Mouse (Mus musculus) neural tube, embryonic 12.5 days (tissue): Measurements from ENCODE around the gene Pomc. TPM values are rescaled to one million over a fixed set of nuclear protein-coding genes. Genes with fewer than 3 reads are reported as not detected.

Source experiments
- ATAC-seq: fragments of 200-750 bp; cut with Nextera tagmentation; 2 replicates; pipeline ENCODE4 v1.8.0; 2017; ENCODE audit warnings: low read depth, mild to moderate bottlenecking, moderate TSS enrichment, moderate library complexity; ENCODE audit not compliant: low FRiP score
- H3K27ac ChIP-seq: fragments of 300-500 bp; sonication (generic); 2 replicates; pipeline ENCODE4 v1.5.1; 2016
- H3K27me3 ChIP-seq: fragments of 300-500 bp; sonication (generic); replicated peaks from 2 replicates; pipeline ENCODE4 v1.6.1; 2016; ENCODE audit warnings: mild to moderate bottlenecking
- H3K36me3 ChIP-seq: fragments of 300-500 bp; sonication (generic); 2 replicates; pipeline ENCODE4 v1.6.1; 2016; ENCODE audit warnings: mild to moderate bottlenecking
- H3K4me1 ChIP-seq: fragments of 300-500 bp; sonication (generic); 2 replicates; pipeline ENCODE4 v1.6.1; 2016
- H3K4me2 ChIP-seq: fragments of 300-500 bp; sonication (generic); replicated peaks from 2 replicates; pipeline ENCODE4 v1.6.1; 2016; ENCODE audit warnings: mild to moderate bottlenecking
- H3K4me3 ChIP-seq: fragments of 300-500 bp; sonication (generic); 2 replicates; pipeline ENCODE4 v1.5.1; 2016
- H3K9ac ChIP-seq: fragments of 300-500 bp; sonication (generic); 2 replicates; pipeline ENCODE4 v1.6.1; 2016; ENCODE audit warnings: mild to moderate bottlenecking
- H3K9me3 ChIP-seq: fragments of 300-500 bp; sonication (generic); 2 replicates; pipeline ENCODE4 v1.6.1; 2016; ENCODE audit warnings: mild to moderate bottlenecking
- WGBS: fragments of 180-500 bp; shearing (Covaris S2); methylation state at CpG from one replicate; pipeline ENCODE4 v1.1.7; 2016; 5-methylcytosine and 5-hydroxymethylcytosine counted together
- polyA plus RNA-seq: library from polyadenylated mRNA; unstranded; fragments of >200 nt; fragmentation: Nextera tagmentation; extraction: Ambion mirVana; gene quantifications from 2 replicates; pipeline ENCODE4 v1.2.1, GENCODE M21; 2016

Pomc gene
- polyA plus RNA-seq, 1 experiment from 2014 or later, result 6.6 TPM

DNA sequence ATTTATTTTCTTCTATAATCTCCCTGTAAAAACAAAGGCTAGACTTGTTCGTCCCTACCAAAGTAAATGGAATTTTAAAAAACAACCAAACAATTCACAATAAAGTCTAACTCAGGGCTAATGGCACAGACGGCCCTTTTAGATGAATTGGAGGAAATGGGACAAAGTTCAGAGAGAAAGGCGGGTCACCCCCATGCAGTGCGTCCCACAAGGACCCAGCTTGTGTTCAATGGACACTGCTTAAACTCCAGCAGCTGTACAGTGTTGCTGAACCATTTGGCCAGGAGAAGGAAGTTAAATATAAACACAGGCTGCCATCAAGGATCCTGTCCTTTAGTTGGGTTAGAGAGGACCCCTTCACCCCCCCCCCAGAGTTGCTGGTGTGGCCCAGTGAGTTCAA is 53.0 kb downstream of the Pomc start:
- 42% methylated on average over 4 of the region's 4 CpGs for WGBS
- Histone ChIP-seq H3K9ac (no peak overlapping the region), H3K9me3 (no peaks in the 10 kb centered on the region), H3K27me3 (no peaks in the 10 kb centered on the region), H3K4me2 (no peak overlapping the region), H3K27ac (no peak overlapping the region), H3K4me3 (no peak overlapping the region), H3K36me3 (no peaks in the 10 kb centered on the region; the same call in 1 of the 2 replicates), H3K4me1 (peaks cover 33% of the 10 kb centered on the region)
- no peak for ATAC-seq

GRCm38 (mm10) chr12:4008731-4009130 is 54.0 kb downstream of the Pomc start:
- ATAC-seq, result no peak
- no peaks in the 10 kb centered on the region for H3K27me3 ChIP-seq
- H3K4me1 ChIP-seq, result peaks cover 33% of the 10 kb centered on the region
- WGBS, result 55% methylated on average over 12 of the region's 12 CpGs
- no peaks in the 10 kb centered on the region for H3K9me3 ChIP-seq
- no peak overlapping the region for H3K4me3 ChIP-seq
- no peak overlapping the region for H3K27ac ChIP-seq
- no peaks in the 10 kb centered on the region; the same call in 1 of the 2 replicates for H3K36me3 ChIP-seq
- H3K9ac ChIP-seq, result no peak overlapping the region
- no peak overlapping the region for H3K4me2 ChIP-seq

Other genes with a start within 250 kb of the Pomc start
- 146 and 175 TPM in 2 replicates for gene Dnmt3a, start 148.9 kb upstream of the Pomc start, polyA plus RNA-seq
- 31.2 and 34.7 TPM in 2 replicates for gene Efr3b, start 84.0 kb downstream of the Pomc start, polyA plus RNA-seq
- gene Dnajc27, start 127.6 kb downstream of the Pomc start, polyA plus RNA-seq, result 12.7 and 13.4 TPM in 2 replicates
- 7.4 and 8.3 TPM in 2 replicates for gene Adcy3, start 178.2 kb downstream of the Pomc start, polyA plus RNA-seq